In the genomic region with DNA sequence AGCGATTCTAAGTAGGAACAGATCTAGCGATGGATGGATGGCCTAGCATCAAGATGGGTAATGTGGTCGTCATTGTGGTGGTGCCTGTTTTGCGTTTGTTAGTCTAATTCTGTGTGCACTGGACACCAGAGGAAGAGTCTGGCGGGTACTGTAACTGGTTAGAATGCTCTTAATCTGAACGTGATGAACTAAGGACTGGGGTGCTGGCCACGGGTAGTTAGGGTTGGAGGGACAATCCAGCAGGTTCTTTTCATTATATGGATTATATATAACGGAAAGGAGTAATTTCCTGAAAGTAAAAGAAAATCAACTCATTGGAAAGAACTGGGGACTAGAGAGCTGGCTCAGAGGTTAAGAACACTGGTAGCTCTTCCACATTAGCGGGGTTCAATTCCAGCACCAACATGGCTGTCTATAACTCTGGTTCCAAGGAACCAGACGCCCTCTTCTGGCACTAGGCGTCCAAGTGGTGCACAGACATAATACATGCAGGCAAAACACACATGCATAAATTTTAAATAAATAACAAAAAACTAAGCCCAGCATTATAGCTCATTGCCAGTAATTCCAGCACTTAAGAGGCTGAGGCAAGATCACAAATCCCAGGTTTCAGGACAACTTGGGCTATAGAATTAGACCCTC, we compare ENCODE assay signal across 8 mouse cellular contexts. TPM values are rescaled to one million over a fixed set of nuclear protein-coding genes. Genes with fewer than 3 reads are reported as not detected.
A peak's percentile ranks its signal among the peaks of the same experiment; 100 is the strongest.
DNase-seq lines count a peak whose midpoint lies in the region; ATAC-seq lines count a peak whose summit lies in the region.

No protein-coding gene starts in this region.

- DNase-seq in layer of hippocampus, adult 11-12 months (ENCODE audit: low spot score), result peak; percentile 58
- DNase-seq in layer of hippocampus, postnatal 36 days, result no peak
- DNase-seq in NIH3T3 (ENCODE audit: low read depth), result peak; percentile 91
- DNase-seq in induced T-regulatory cell, adult 2 months (ENCODE audit: low read depth), result peak; percentile 64
- peak; percentile 78 for DNase-seq in retina, postnatal 1 day
- no peak for DNase-seq in testis, postnatal 14 days (ENCODE audit: low spot score)

- H3K36me3 ChIP-seq in embryonic facial prominence, embryonic 12.5 days, result no peaks in the 10 kb centered on the region
- H3K36me3 ChIP-seq in liver, embryonic 15.5 days (replicated peaks), result peaks cover 1% of the 10 kb centered on the region; the same call in 1 of the 2 replicates

- H3K27ac ChIP-seq in embryonic facial prominence, embryonic 12.5 days, result peak overlapping the region; percentile 94
- peak overlapping the region; percentile 88 for H3K27ac ChIP-seq in liver, embryonic 15.5 days (replicated peaks)

- H3K9ac ChIP-seq in embryonic facial prominence, embryonic 12.5 days, result peak overlapping the region; percentile 92
- H3K9ac ChIP-seq in liver, embryonic 15.5 days, result peak overlapping the region; percentile 76

- H3K4me1 ChIP-seq in embryonic facial prominence, embryonic 12.5 days, result peaks cover 6% of the 10 kb centered on the region
- peaks cover 36% of the 10 kb centered on the region for H3K4me1 ChIP-seq in liver, embryonic 15.5 days (replicated peaks)

- H3K4me2 ChIP-seq in embryonic facial prominence, embryonic 12.5 days (replicated peaks), result peak overlapping the region; percentile 82
- H3K4me2 ChIP-seq in liver, embryonic 15.5 days, result peak overlapping the region; percentile 85

- no peak for ATAC-seq in embryonic facial prominence, embryonic 12.5 days (ENCODE audit: insufficient number of reproducible peaks, insufficient read depth, low FRiP score, low TSS enrichment)
- no peak for ATAC-seq in liver, embryonic 15.5 days (ENCODE audit: insufficient read depth)

- WGBS in embryonic facial prominence, embryonic 12.5 days, result 13% methylated on average over 11 of the region's 11 CpGs
- WGBS in liver, embryonic 15.5 days (ENCODE audit: insufficient replicate concordance), result 10% methylated on average over 11 of the region's 11 CpGs

- H3K4me3 ChIP-seq in embryonic facial prominence, embryonic 12.5 days, result peak overlapping the region; percentile 100
- peak overlapping the region; percentile 100 for H3K4me3 ChIP-seq in liver, embryonic 15.5 days (replicated peaks)

- no peaks in the 10 kb centered on the region for H3K9me3 ChIP-seq in embryonic facial prominence, embryonic 12.5 days
- no peaks in the 10 kb centered on the region for H3K9me3 ChIP-seq in liver, embryonic 15.5 days (replicated peaks)

- no peaks in the 10 kb centered on the region for H3K27me3 ChIP-seq in embryonic facial prominence, embryonic 12.5 days
- no peaks in the 10 kb centered on the region for H3K27me3 ChIP-seq in liver, embryonic 15.5 days

RNA-seq across cellular contexts. Expression of gene Ppm1g, which starts 0.9 kb away (rescaled TPM):
- total RNA-seq in layer of hippocampus, postnatal 36 days (2021), result 10 to 100 TPM; 74.4 to 75.3 TPM
- polyA plus RNA-seq in embryonic facial prominence, embryonic 12.5 days (2016; fragmentation: Nextera tagmentation; extraction: Ambion mirVana), result 144 and 147 TPM in 2 replicates
- polyA plus RNA-seq in liver, embryonic 15.5 days (2015; fragmentation: Nextera tagmentation; extraction: Ambion mirVana), result 110 and 117 TPM in 2 replicates

RNA-seq across cellular contexts. Expression of gene Nrbp1, which starts 19.2 kb away (rescaled TPM):
- total RNA-seq in layer of hippocampus, postnatal 36 days (2021), result 10 to 100 TPM; 81.6 to 84.8 TPM
- polyA plus RNA-seq in embryonic facial prominence, embryonic 12.5 days (2016; fragmentation: Nextera tagmentation; extraction: Ambion mirVana), result 151 and 155 TPM in 2 replicates
- polyA plus RNA-seq in liver, embryonic 15.5 days (2015; fragmentation: Nextera tagmentation; extraction: Ambion mirVana), result 47.5 and 48.1 TPM in 2 replicates

RNA-seq across cellular contexts. Expression of gene Zfp513, which starts 19.3 kb away (rescaled TPM):
- 10 to 100 TPM; 29.2 to 30.4 TPM for total RNA-seq in layer of hippocampus, postnatal 36 days (2021)
- 18.7 and 20.0 TPM in 2 replicates for polyA plus RNA-seq in embryonic facial prominence, embryonic 12.5 days (2016; fragmentation: Nextera tagmentation; extraction: Ambion mirVana)
- polyA plus RNA-seq in liver, embryonic 15.5 days (2015; fragmentation: Nextera tagmentation; extraction: Ambion mirVana), result 2.6 and 3.1 TPM in 2 replicates

RNA-seq across cellular contexts. Expression of gene Gm9970, which starts 19.6 kb away (rescaled TPM):
- total RNA-seq in layer of hippocampus, postnatal 36 days (2021), result not detected
- 0.43 and 1.1 TPM in 2 replicates for polyA plus RNA-seq in embryonic facial prominence, embryonic 12.5 days (2016; fragmentation: Nextera tagmentation; extraction: Ambion mirVana)
- 0.23 TPM in 1 of 2 replicates, not detected in the other for polyA plus RNA-seq in liver, embryonic 15.5 days (2015; fragmentation: Nextera tagmentation; extraction: Ambion mirVana)

RNA-seq across cellular contexts. Expression of gene Eif2b4, which starts 28.2 kb away (rescaled TPM):
- total RNA-seq in layer of hippocampus, postnatal 36 days (2021), result 10 to 100 TPM; 38.7 to 46.9 TPM
- polyA plus RNA-seq in embryonic facial prominence, embryonic 12.5 days (2016; fragmentation: Nextera tagmentation; extraction: Ambion mirVana), result 70.2 and 74.4 TPM in 2 replicates
- 41.2 and 47.3 TPM in 2 replicates for polyA plus RNA-seq in liver, embryonic 15.5 days (2015; fragmentation: Nextera tagmentation; extraction: Ambion mirVana)

Comparison
In these comparisons a context has a peak if more than half of its experiments do, and no peak if none do; other contexts are left out.
1. DNase-seq: peak in layer of hippocampus, adult 11-12 months (single experiment), NIH3T3 (single experiment), induced T-regulatory cell, adult 2 months (single experiment) and retina, postnatal 1 day (single experiment); none in layer of hippocampus, postnatal 36 days (0 of 2) and testis, postnatal 14 days (single experiment).